Mouse (Mus musculus): ENCODE data around the gene Rnf34.

Rnf34 gene

GRCm38 (mm10) chr5:122901179-122901578 lies 51.3 kb downstream of the Rnf34 start:
- no peak for DNase-seq

GRCm38 (mm10) chr5:122901666-122902065 lies 51.8 kb downstream of the Rnf34 start:
- DNase-seq: no peak

GRCm38 (mm10) chr5:122902228-122902627 lies 52.4 kb downstream of the Rnf34 start:
- no peak for DNase-seq

- no peak for DNase-seq
Measured at GRCm38 (mm10) chr5:122903165-122903564, 53.3 kb downstream of the Rnf34 start.

- DNase-seq: no peak
Measured at GRCm38 (mm10) chr5:122907182-122907581, 57.3 kb downstream of the Rnf34 start.

- DNase-seq: no peak
Measured at GRCm38 (mm10) chr5:122908001-122908400, 58.2 kb downstream of the Rnf34 start.

- DNase-seq: peak; percentile 66 to 68
Measured at GRCm38 (mm10) chr5:122909481-122909880, 59.6 kb downstream of the Rnf34 start.

GRCm38 (mm10) chr5:122912863-122913262 lies 63.0 kb downstream of the Rnf34 start:
- no peak for DNase-seq

- DNase-seq: no peak
Measured at GRCm38 (mm10) chr5:122916147-122916546, 66.3 kb downstream of the Rnf34 start.

GRCm38 (mm10) chr5:122917982-122918711 lies 68.3 kb downstream of the Rnf34 start:
- DNase-seq: no peak

GRCm38 (mm10) chr5:122920557-122920956 lies 70.7 kb downstream of the Rnf34 start:
- DNase-seq: no peak

Measured in cerebellum, postnatal 10 days (tissue).